Mouse (Mus musculus) lung, embryonic 15.5 days (tissue): ENCODE measurements at regions not wholly inside any gene's neighbourhood (a gene's known extent, or its start where the extent isn't known, plus 50 kb on each side); places are given as distances from the start of the nearest gene placed in this dataset.
A peak's percentile ranks its signal among the peaks of the same experiment; 100 is the strongest.

Experiments
- ATAC-seq: fragments of 200-750 bp; cut with Nextera tagmentation; 2 replicates; pipeline ENCODE4 v1.8.0; 2017; ENCODE audit warnings: moderate number of reproducible peaks, borderline replicate concordance; ENCODE audit not compliant: low FRiP score, low TSS enrichment; ENCODE audit errors: extremely low read depth
- H3K27ac ChIP-seq: fragments of 300-500 bp; sonication (generic); 2 replicates; pipeline ENCODE4 v1.5.1; 2015; ENCODE audit warnings: moderate library complexity, mild to moderate bottlenecking, inconsistent platforms
- H3K27me3 ChIP-seq: fragments of 300-500 bp; sonication (generic); 2 replicates; pipeline ENCODE4 v1.6.1; 2015; ENCODE audit warnings: inconsistent platforms
- H3K36me3 ChIP-seq: fragments of 300-500 bp; sonication (generic); 2 replicates; pipeline ENCODE4 v1.6.1; 2015; ENCODE audit warnings: inconsistent platforms
- H3K4me1 ChIP-seq: fragments of 300-500 bp; sonication (generic); 2 replicates; pipeline ENCODE4 v1.6.1; 2015; ENCODE audit warnings: inconsistent platforms
- H3K4me2 ChIP-seq: fragments of 300-500 bp; sonication (generic); 2 replicates; pipeline ENCODE4 v1.6.1; 2015; ENCODE audit warnings: inconsistent platforms, mild to moderate bottlenecking, moderate library complexity
- H3K4me3 ChIP-seq: fragments of 300-500 bp; sonication (generic); 2 replicates; pipeline ENCODE4 v1.5.1; 2015; ENCODE audit warnings: mild to moderate bottlenecking, inconsistent platforms
- H3K9ac ChIP-seq: fragments of 300-500 bp; sonication (generic); 2 replicates; pipeline ENCODE4 v1.6.1; 2015; ENCODE audit warnings: inconsistent platforms
- H3K9me3 ChIP-seq: fragments of 300-500 bp; sonication (generic); 2 replicates; pipeline ENCODE4 v1.6.1; 2016; ENCODE audit warnings: inconsistent platforms
- WGBS: fragments of 180-500 bp; shearing (Covaris S2); methylation state at CpG from one replicate; pipeline ENCODE4 v1.1.7; 2015; 5-methylcytosine and 5-hydroxymethylcytosine counted together

- Histone ChIP-seq H3K4me3 (no peak overlapping the region), H3K9me3 (no peaks in the 10 kb centered on the region), H3K27ac (no peak overlapping the region), H3K9ac (no peak overlapping the region), H3K27me3 (no peaks in the 10 kb centered on the region), H3K4me1 (no peaks in the 10 kb centered on the region), H3K36me3 (no peaks in the 10 kb centered on the region), H3K4me2 (no peak overlapping the region)
- no peak for ATAC-seq
- WGBS: 39% methylated on average over 1 of the region's 1 CpGs
Observed at GRCm38 (mm10) chr6:36004701-36005100, 383.2 kb upstream of the Chrm2 start.

- Histone ChIP-seq H3K27ac (no peak overlapping the region), H3K36me3 (no peaks in the 10 kb centered on the region), H3K4me3 (no peak overlapping the region), H3K4me1 (no peaks in the 10 kb centered on the region), H3K9me3 (no peaks in the 10 kb centered on the region), H3K9ac (no peak overlapping the region), H3K4me2 (no peak overlapping the region), H3K27me3 (no peaks in the 10 kb centered on the region)
- no peak for ATAC-seq
- WGBS: 40% methylated on average over 3 of the region's 3 CpGs
Observed at GRCm38 (mm10) chr6:36002090-36002489, 385.8 kb upstream of the Chrm2 start.

GRCm38 (mm10) chr6:35988891-35989290 is 399.0 kb upstream of the Chrm2 start:
- Histone ChIP-seq H3K9me3 (no peaks in the 10 kb centered on the region), H3K36me3 (no peaks in the 10 kb centered on the region), H3K4me3 (no peak overlapping the region), H3K27me3 (no peaks in the 10 kb centered on the region), H3K9ac (no peak overlapping the region), H3K27ac (no peak overlapping the region), H3K4me2 (no peak overlapping the region), H3K4me1 (no peaks in the 10 kb centered on the region)
- ATAC-seq: peak; percentile 65; the same call in 1 of the 2 replicates
- 30% methylated on average over 3 of the region's 3 CpGs for WGBS

GRCm38 (mm10) chr6:35940071-35940470 is 400.4 kb upstream of the Mtpn start:
- Histone ChIP-seq H3K4me2 (no peak overlapping the region), H3K4me3 (no peak overlapping the region), H3K36me3 (no peaks in the 10 kb centered on the region), H3K9ac (no peak overlapping the region), H3K27ac (no peak overlapping the region), H3K27me3 (no peaks in the 10 kb centered on the region), H3K9me3 (no peaks in the 10 kb centered on the region), H3K4me1 (no peaks in the 10 kb centered on the region)
- 81% methylated on average over 1 of the region's 1 CpGs for WGBS
- no peak for ATAC-seq

DNA sequence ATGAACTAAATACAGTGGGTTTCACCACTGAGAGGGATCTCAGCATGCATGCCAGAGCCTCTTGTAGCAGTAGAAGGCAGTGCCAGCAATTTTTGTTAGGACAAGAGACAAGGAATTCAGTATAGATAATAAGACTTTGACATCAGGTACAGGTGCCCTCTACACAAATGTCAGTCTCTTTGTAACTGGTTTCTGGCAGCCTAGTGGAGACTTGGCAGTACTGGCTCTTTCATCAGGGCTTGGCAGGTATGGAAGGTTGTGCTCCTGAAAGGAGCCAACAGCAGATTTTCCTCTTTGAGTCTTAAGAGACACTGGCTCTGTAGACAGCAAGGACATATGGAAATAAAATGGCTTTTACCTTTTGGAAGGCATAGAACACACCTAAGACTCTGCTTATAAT is 384.5 kb upstream of the Mtpn start:
- Histone ChIP-seq H3K4me1 (no peaks in the 10 kb centered on the region), H3K9me3 (no peaks in the 10 kb centered on the region), H3K4me3 (no peak overlapping the region), H3K27me3 (no peaks in the 10 kb centered on the region), H3K4me2 (no peak overlapping the region), H3K9ac (no peak overlapping the region), H3K27ac (no peak overlapping the region), H3K36me3 (no peaks in the 10 kb centered on the region)
- ATAC-seq: no peak

DNA sequence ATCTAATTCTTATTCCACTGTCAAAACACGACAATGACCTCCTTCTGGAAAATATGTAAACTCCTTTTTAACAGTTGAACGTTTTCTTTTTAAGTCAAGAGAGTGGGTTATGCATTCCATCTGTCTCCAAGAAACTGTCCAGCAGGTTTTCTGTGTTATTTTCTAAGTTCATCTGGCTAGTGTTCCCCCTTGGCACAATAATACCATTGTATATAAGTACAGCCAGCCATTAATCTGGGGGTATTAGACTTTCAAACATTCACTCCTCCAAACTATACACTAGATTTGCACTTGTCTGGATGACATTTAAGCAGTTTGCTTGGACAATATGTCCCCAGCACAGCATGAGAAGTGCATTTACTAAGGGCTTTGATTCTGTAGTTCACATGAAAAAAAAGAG is 358.3 kb upstream of the Mtpn start:
- Histone ChIP-seq H3K9me3 (no peaks in the 10 kb centered on the region), H3K27me3 (no peaks in the 10 kb centered on the region), H3K36me3 (no peaks in the 10 kb centered on the region), H3K4me2 (no peak overlapping the region), H3K27ac (no peak overlapping the region), H3K9ac (no peak overlapping the region), H3K4me1 (no peaks in the 10 kb centered on the region), H3K4me3 (no peak overlapping the region)
- no peak for ATAC-seq
- WGBS: 8% methylated on average over 2 of the region's 2 CpGs

DNA sequence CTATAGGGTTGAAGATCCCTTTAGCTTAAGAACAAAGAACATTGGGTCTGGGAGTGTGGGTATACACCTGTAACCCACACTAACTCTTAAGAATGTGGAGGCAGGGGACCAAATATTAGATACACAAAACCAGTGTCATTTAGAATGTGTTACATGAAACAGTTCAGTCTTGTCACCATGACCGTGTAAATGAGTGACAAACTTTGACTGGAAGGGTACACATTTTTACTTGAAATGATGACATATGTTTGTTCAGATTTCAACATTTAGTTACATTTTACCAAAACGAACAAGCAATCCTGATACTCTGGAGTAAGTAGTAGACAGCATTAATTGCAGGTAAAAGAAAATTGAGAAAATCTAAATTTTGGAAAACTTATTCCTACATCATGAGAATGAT is 356.0 kb upstream of the Mtpn start:
- no peak overlapping the region for H3K4me3 ChIP-seq
- H3K9me3 ChIP-seq: no peaks in the 10 kb centered on the region
- no peaks in the 10 kb centered on the region for H3K4me1 ChIP-seq
- H3K4me2 ChIP-seq: no peak overlapping the region
- ATAC-seq: no peak
- no peaks in the 10 kb centered on the region for H3K27me3 ChIP-seq
- no peak overlapping the region for H3K27ac ChIP-seq
- H3K36me3 ChIP-seq: no peaks in the 10 kb centered on the region
- 80% methylated on average over 2 of the region's 2 CpGs for WGBS
- H3K9ac ChIP-seq: no peak overlapping the region

GRCm38 (mm10) chr6:35874671-35875070 is 335.0 kb upstream of the Mtpn start:
- ATAC-seq: no peak
- WGBS: 60% methylated on average over 6 of the region's 6 CpGs
- H3K9ac ChIP-seq: no peak overlapping the region
- H3K27me3 ChIP-seq: no peaks in the 10 kb centered on the region
- H3K27ac ChIP-seq: no peak overlapping the region
- H3K9me3 ChIP-seq: no peaks in the 10 kb centered on the region
- no peaks in the 10 kb centered on the region for H3K4me1 ChIP-seq
- H3K36me3 ChIP-seq: no peaks in the 10 kb centered on the region
- no peak overlapping the region for H3K4me2 ChIP-seq
- no peak overlapping the region for H3K4me3 ChIP-seq

DNA sequence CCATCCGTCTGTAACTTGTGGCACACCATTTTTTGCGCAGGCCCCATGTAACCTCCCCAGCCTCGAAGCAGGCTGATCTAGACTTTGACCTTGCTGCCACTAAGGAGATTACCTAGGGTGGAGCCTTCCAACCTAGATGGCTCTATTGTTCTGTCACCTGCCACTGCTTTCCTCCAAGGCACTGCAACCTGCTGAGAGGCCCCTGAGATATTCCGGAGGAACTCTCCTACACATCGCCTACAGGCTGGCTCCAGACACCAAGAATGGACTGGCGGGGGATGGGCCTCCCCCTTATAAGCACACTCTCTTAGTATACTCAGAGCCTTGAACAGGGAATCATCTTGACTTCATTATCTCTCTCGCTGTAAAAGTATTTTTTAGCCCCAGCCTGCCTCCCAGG is 331.7 kb upstream of the Mtpn start:
- H3K4me2 ChIP-seq: no peak overlapping the region
- H3K4me1 ChIP-seq: no peaks in the 10 kb centered on the region
- H3K27ac ChIP-seq: no peak overlapping the region
- H3K27me3 ChIP-seq: no peaks in the 10 kb centered on the region
- 66% methylated on average over 7 of the region's 7 CpGs for WGBS
- H3K4me3 ChIP-seq: no peak overlapping the region
- no peaks in the 10 kb centered on the region for H3K9me3 ChIP-seq
- H3K9ac ChIP-seq: no peak overlapping the region
- no peaks in the 10 kb centered on the region for H3K36me3 ChIP-seq
- ATAC-seq: no peak

DNA sequence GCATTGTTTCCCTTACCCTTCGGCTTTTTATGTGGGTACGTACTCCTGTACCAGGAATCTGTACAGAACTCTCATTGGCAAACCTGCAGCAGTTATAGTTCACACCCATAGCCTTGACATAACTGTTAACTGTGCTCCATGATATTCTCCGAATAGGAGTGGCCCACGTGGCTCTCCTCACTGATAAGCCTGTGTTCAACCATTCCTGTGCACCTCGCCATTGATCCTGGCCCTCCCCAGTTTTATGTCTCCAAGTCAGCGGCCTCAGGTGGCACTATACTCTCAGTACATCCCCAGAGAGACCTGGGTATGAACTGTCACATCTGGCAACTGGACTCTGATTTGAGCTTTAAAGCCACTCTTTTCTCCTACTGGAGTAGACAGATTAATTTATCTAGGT is 324.5 kb upstream of the Mtpn start:
- H3K9ac ChIP-seq: no peak overlapping the region
- no peak overlapping the region for H3K4me3 ChIP-seq
- no peak overlapping the region for H3K4me2 ChIP-seq
- no peak overlapping the region for H3K27ac ChIP-seq
- no peak for ATAC-seq
- no peaks in the 10 kb centered on the region for H3K4me1 ChIP-seq
- H3K9me3 ChIP-seq: no peaks in the 10 kb centered on the region
- no peaks in the 10 kb centered on the region for H3K27me3 ChIP-seq
- WGBS: 81% methylated on average over 6 of the region's 6 CpGs
- H3K36me3 ChIP-seq: no peaks in the 10 kb centered on the region

GRCm38 (mm10) chr6:35853993-35854392 is 314.3 kb upstream of the Mtpn start:
- no peak for ATAC-seq
- Histone ChIP-seq H3K36me3 (no peaks in the 10 kb centered on the region), H3K9me3 (no peaks in the 10 kb centered on the region), H3K4me1 (no peaks in the 10 kb centered on the region), H3K9ac (no peak overlapping the region), H3K4me3 (no peak overlapping the region), H3K27me3 (no peaks in the 10 kb centered on the region), H3K27ac (no peak overlapping the region), H3K4me2 (no peak overlapping the region)
- 79% methylated on average over 5 of the region's 5 CpGs for WGBS

DNA sequence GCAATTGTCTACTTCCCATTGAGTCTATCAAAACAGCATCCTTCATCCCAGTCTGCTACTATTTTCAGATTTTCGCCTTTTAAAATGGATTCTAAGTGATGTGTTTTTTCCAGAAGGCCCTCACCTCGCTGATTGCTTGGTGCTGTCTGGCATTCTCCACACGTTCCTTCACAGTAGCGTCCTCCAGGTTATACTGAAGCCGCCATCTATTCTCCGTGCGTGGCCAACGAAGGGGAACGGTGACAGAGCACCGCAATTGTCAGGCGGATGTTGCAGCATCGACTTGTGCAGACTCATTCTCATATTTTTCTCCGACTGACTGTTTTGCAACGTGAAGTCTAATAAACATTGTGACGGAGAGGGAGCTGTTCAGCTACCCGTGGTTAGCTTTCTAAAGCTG is 277.0 kb upstream of the Mtpn start:
- H3K4me1 ChIP-seq: no peaks in the 10 kb centered on the region
- H3K4me3 ChIP-seq: no peak overlapping the region
- H3K27ac ChIP-seq: no peak overlapping the region
- H3K9ac ChIP-seq: no peak overlapping the region
- H3K27me3 ChIP-seq: no peaks in the 10 kb centered on the region
- ATAC-seq: no peak
- H3K4me2 ChIP-seq: no peak overlapping the region
- H3K9me3 ChIP-seq: no peaks in the 10 kb centered on the region
- WGBS: 76% methylated on average over 16 of the region's 16 CpGs
- no peaks in the 10 kb centered on the region for H3K36me3 ChIP-seq

GRCm38 (mm10) chr6:35814476-35814875 is 274.8 kb upstream of the Mtpn start:
- H3K4me1 ChIP-seq: no peaks in the 10 kb centered on the region
- WGBS: 67% methylated on average over 5 of the region's 5 CpGs
- no peak overlapping the region for H3K27ac ChIP-seq
- no peak overlapping the region for H3K4me3 ChIP-seq
- no peaks in the 10 kb centered on the region for H3K27me3 ChIP-seq
- no peak for ATAC-seq
- no peaks in the 10 kb centered on the region for H3K36me3 ChIP-seq
- H3K9ac ChIP-seq: no peak overlapping the region
- H3K4me2 ChIP-seq: no peak overlapping the region
- H3K9me3 ChIP-seq: no peaks in the 10 kb centered on the region
